Mouse (Mus musculus) cerebellum, postnatal 14 days (tissue): ENCODE results near the gene Ndufa13.
A peak's percentile ranks its signal among the peaks of the same experiment; 100 is the strongest.

Experiments used
- DNase-seq, 2 experiments: peaks; one replicate each; pipeline ENCODE4 v3.0.0; 2021; ENCODE audit warnings: mixed read lengths in 2 of 2

Gene Ndufa13

DNA sequence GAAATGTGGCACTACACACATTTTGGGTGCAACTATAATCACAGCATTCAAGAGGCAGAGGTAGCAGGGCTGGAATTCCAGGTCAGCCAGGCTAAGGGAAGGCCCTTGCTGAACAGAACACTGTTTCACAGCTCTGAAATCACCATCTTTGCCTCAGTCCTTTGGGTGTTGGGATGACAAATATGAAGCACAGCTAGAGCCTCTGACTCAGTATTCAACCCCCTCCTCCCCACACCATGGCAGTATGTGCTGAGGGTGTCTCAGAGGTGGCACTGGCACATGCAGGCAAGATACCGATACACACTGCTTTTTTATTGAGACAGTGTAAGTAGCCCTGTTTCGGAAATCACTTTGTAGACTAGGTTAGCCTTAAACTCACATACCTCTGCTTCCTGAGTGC lies 3.9 kb upstream of the Ndufa13 start:
- DNase-seq = no peak

DNA sequence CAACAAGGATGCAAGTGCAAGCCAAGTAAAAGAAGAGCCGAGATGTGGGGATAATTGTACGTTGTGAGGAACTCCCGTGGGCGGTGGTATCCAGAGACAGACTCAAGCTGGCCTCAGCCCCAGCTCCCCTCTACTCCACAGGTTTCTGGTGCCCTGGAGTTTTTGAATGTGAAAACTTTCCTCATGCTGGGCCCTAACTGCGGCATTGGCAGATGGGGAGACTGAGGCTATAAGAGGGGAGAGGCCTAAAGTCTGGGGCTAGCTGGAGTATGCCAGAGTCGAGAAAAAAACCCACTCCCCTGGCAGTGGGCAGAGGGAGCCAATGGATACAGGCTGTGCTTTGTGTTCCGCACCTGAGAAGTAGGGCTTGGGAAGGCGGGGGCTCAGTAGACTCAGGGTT lies 1.7 kb upstream of the Ndufa13 start:
- DNase-seq = no peak

DNA sequence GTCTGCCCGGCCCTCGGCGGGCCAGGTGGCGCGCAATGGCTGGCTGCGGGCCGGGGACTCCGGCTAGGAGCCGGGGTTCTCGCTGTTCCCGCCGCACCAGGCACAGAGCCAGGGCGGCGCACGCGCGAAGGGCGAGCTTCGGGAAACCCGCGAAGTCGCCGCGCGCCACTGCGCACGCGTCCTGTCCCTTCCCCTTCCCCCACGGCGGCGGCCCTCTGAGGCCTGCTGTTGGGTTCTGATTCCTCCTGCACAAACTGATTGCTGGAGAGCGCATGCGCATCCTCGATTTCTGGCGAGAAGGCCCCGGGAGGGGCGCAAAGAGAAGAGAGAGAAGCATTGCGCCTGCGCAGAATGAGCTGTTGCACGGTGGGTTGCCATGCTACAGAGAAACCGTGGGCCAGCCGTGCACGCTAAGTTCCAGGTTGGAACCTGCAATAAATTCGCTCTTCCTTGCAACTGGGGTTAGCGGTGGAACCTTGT lies 745 bp upstream of the Ndufa13 start:
- peak; percentile 99 for DNase-seq

DNA sequence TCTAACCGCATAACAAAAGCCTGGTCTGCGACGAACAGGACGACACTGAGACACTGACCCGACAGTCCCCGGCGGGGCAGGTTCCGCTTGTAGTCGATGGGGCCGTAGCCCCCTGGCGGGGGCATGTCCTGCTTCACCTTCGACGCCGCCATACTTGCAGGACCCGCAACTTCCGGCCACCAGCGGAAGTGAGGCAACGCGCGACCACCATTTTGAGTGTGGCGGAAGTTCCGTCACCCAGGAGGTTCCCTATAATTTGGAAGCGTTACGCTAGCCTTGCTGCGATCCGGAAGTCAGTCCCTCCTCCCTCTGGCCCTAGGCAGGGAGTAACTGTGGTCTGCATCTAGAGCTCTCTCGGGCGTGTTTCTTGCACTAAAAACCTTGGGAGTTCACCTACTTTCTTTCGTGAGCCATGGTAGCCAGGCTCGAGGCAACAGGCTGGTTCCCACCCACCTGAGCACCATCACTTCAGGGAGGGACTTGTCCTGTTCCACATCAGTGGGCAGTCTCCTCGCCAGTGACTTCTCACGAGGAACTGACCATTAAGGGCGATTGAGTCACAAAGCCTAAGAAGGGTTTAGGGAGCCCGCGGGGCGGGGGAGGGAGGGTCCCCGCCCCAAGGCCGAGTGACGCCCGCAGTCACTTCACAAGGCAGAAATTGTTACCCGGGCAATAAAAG lies 735 bp downstream of the Ndufa13 start:
- DNase-seq = peak; percentile 98 to 99

DNA sequence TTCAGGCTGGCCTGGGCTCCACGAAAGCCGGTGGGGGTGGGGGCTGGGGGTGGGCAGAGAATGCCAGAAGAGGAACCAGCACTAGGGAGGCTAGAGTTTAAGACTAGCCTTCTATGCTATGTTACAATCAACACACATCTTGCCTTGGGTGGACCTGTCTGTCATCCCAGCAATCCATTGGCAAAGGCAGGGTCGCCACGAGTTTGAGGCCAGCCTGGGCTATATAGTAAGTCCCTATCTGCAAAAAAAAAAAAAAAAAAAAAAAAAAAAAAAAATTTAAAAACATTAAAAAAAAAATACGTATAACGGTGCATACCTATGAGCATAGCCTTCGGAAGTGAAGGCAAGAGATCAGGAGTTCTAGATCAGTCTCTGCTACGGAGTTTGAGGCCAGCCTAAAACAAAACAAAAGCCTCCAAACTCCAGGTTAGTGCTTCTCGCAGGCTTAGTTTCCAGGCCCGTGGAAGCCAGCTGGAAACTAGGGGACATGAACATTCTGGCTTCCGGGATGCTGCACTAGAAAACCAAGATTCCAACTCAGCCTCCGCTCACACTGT lies 1.4 kb downstream of the Ndufa13 start:
- DNase-seq = no peak

DNA sequence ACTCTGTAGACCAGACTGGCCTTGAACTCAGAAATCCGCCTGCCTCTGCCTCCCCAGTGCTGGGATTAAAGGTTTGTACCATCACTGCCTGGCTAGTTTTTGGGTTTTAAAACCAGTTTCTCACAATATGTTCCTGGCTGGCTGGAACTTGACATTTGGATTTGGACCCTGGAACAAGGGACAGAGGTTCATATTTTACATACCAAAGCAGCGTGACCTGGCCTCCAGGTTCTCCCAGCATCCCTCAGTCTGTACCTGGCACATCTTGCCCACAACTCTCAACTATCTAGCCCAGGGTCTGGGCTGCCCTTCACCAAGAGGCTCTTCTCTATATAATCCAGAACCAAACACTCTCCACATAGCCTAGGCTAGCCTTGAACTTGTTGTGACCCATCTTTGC lies 2.5 kb downstream of the Ndufa13 start:
- no peak for DNase-seq

DNA sequence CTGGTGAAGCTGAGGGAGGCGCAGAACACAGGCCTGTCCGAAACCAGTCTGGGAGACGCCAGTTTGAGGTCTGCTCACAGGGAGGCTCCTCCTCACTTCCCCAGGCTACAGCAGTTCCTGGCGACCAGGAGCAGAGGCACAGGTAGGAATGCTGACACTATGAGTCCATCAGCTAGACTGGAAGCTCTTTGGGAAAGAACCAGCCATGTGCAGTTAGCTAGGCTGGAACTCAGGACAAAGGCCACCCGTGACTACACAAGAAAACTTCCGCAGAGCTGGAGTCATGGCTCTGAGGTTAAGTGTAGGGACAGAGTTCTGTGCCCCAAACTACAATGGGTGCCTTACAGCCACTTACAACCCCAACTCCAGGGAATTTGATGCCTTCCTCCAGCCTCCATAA lies 4.5 kb downstream of the Ndufa13 start:
- DNase-seq = no peak

DNA sequence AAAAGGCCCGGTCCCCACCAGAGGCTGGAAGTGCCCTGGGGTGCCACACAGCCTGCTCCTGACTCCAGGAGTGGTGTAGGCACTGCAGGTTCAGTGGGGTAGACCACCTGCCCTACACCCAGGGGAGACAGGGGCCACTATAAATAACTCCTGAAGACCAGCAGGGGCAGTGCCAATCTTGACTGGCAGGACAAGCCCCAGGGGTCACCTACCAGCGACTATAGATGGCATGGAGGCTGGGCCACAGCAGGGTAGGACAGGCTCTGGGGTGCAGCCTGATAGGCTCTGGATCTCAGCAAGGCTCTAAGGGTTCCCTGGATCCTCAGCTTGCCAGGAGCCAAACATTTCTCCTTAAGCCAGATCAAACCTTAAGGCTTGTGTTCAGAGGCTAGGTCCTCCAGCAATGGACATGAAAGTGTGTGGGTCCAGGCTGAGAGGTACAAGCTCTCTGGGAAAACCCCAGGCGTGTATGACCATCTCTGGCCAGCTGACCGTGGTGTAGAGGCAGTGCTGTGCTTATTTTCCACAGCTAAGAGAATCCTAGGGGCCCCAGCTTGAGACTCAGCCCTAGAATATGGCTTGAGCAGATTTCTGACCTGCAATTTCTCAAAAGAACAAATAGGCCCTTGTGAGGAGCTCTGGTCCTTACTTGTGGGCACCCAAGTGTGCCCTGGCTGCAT lies 6.4 kb downstream of the Ndufa13 start:
- DNase-seq = no peak

DNA sequence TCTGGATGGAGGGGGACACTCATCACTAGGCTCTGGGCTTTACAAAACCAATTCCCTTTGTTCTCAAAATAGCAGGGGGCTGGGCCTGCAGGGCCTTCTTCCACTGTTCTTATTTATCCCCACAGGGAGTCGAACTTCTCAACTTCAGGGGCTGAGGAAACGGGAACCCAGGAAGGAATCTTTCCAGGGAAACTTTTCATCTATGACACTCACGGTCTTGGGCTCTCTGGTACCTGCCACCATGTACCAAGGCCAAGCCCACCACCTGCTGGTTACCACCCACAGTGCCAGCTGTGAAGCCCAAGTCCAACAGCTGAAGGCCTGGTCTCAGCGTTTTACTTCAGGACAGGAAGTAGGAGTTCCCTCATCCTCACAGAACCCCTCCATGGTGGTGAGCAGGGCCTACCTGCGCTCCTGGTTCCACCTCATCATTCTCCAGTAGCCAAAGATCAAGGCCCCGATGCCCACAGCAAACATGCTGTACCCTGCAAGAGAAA lies 7.5 kb downstream of the Ndufa13 start:
- DNase-seq = no peak

DNA sequence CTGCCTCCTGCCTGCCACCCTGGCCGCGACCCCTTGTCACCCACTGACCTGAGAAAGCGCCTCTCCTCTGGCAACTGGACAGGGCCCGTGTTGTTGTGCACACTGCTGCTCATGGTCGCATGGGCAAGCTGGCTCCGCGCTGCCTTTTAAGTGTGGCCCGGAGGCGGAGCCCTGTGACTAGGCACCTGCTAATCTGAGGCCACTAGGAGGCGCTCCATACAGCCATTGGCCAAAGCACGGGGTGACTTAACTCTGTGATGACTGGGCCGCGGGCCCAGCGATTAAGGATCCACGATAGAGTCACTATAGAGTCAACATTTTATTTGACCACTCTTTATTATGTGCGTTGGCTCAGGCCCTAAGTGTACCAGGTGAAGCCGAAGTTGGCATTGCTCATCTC lies 8.5 kb downstream of the Ndufa13 start:
- DNase-seq = peak; percentile 62 to 88

DNA sequence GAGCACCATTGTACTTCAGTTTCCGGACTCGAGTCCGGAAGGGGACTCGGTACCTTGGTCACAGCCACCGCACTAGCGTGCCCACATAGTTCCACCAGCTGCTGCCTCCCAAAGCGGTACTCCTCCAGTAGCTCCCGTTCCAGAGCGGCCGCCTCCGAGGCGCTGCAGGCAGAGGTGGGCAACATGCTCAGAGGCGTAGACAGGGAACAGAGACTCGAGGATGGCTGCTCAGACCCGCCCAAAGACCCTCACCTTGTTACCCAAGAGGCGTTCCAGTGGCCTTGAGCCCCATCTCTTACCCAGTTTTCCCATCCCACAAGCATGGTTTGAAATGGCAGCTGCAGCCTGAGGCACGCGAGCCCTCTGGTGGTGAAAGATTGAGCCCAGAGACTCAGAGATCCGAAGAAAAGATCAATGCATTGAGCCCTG lies 11.5 kb downstream of the Ndufa13 start:
- DNase-seq = peak; percentile 75 to 81

DNA sequence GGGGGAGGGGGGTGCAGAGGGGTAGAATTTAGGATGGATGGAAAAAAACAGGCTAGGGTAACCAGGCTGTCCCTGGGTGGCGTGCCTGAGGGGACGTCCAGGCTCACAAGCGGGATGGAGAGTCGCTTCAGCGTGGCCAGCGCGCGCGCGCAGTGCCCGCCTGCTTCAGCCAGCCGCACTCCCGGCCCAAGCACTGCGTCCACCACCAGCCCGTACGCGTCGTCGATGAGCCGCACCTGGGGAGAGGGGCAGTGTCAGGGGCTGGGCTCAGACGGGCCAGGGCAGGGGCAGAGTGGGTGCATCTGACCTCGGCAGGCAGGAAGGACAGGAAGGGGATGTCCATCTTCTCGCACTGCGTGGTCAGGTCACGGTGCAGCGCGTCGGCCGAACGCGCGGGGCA lies 13.5 kb downstream of the Ndufa13 start:
- DNase-seq = no peak

DNA sequence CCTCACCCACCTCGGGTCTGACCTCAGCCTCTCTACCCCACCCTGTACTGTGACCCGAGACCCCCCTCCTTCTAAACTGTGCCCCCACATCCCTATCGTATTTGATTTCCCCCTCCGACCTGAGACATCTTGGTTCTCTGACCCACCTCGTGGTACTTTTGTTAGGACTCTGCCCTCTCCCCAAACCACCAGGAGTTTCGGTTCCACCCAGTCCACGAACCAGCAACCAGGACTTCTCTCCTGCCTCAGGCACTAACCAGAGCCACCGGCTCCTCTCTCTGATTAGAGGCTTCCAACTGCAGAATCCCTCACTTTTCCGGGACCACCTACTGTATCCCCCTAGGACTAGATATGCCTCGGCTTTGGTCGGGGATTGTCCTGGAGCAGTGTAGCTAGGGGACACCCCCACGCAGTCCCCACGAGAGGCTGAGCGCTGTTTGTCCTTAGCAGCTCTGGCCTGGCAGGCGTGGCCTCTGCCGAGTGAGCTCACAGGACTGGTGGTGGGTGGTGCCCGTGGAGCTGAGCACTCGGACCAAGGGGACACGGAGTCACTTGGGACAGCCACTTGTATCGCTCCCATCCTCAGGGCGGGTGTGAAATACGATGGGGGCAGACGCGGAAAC lies 14.0 kb downstream of the Ndufa13 start:
- DNase-seq = no peak

DNA sequence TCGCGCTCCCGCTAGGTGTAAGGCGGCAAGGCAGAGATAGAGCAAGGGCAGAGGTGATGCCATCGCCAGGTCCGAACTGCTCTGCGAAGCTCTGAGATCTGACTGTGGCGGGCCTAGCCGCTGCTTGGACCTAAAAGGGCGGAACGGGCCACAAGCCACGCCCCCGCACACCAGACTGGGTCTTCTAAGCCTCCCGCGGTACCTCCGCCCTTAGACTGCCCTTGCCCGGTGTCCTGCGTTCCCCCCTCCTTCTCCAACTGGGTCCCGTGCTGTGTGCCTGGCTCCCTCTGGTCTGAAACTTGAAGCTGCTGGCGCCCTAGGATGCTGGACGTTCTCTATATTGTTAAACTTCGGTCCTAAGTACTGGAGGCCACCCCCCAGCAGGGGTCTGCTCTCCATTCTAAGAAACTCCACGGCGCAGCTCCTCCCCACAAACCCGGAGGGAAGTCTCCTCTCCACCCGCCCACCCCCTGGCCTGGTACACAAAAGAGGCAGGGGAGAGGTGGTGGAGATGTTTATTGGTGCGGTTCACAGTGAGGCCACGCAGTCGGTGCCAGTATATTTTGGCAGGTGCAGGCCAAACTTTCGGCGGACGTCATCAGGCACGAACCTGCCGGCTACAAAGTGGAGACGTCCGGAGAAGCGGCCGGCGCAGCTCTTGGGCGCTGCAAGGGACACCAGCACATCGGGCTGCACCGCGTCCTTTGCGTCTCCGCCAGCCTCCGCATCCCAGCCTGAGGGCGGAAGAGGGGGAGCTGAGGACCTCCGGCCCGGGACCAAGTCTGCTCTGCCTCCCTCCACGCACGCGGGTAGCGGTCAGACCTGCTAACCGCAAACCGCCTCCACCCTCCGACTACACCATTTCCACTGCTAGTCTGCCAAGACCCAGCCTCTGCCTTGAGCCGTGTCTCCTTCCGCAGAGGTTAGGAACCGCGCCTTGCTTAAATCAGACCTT lies 14.8 kb downstream of the Ndufa13 start, which contains the start of gene Cilp2:
Gene Cilp2, minus strand, starts transcription at position 399 of the 955 bp plus-strand sequence.
- no peak for DNase-seq

DNA sequence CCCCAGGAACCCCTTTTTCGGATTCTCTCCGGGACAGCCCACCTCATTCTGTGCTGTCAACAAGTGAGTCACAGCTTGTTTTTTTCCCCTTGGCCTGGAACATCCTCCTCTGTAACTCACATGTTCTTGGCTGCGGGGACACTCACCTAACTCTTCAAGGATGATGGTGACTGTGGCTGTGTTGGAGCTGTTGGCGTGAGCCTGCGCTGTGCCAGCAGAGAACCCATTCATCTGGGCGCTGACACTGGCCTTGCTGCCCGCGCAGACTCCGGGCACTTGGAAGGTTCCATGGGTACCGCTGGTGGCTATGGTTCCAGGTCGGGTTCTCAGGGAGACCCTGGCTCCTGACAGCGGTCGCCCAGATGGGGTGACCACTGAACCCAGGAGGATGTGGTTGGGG lies 18.2 kb downstream of the Ndufa13 start:
- no peak for DNase-seq

DNA sequence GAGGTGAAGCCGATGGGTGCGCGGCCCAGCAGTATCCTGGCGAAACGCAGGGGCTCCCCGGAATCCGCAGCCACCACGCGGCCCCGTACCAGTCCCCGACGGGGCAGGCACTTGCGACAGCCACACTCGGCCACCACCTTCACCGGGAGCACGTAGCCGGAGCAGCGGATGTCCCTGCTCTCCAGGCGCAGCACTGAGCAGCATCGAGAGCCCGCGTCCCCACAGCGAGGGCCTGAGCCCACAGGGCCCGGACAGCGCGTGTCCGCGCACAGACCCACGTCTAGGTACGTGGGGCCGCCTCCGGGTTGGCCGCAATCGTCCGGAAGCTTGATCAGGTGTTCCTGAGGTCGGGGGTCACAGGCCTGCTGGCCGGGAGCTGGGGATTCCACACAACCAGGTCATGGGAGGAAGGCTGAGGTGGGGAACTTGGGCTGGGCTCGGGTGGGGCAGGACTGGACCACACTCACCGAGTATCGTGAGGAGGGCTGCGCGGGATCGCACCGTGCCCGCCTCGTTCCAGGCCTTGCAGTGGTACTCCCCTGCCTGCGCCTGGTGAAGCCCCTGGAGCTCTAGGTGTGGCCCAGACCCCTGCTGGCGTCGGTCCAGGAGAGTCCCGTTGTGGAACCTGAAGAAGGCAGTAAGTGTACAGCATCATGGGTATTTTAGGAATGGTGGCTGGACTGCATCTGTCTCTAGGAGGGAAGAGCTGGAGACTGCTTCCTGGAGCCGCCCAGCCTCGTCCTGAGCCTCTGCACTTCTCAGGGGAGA lies 19.3 kb downstream of the Ndufa13 start:
- DNase-seq = no peak

DNA sequence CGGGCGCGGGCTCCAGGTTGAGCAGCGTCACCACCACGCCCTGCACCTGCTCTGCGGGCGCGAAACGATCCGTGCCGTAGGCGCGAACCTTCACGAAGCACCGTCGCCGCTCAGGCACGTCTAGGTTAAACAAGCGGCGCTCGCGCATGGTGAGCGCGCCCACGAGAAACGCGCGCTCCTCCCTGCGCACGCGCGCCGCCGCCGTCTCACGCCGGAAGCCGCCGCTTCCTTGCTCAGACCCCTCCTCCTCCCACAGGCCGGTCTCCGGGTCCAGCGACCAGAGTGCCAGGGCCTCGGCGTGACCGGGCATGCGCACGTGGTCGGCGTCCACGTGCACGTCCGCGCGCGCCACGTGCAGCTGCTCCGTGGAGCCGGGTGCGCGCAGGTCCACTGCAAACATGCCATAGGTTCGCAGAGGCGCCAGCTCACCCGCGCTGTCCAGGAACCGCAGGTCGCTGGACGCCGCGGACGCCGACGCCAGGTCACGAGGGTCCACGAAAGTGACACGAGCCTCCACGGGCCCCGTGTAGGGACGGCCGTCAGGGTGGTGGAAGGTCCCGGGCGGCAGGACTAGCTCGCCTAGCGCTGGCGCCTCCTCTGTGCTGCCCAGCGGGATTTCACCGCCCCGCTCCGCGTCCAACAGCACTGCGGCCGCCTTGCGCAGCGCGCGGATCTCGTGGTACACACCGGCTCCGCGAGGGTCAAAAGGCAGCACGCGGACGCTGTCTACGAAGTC lies 20.2 kb downstream of the Ndufa13 start:
- peak; percentile 80 to 85 for DNase-seq

DNA sequence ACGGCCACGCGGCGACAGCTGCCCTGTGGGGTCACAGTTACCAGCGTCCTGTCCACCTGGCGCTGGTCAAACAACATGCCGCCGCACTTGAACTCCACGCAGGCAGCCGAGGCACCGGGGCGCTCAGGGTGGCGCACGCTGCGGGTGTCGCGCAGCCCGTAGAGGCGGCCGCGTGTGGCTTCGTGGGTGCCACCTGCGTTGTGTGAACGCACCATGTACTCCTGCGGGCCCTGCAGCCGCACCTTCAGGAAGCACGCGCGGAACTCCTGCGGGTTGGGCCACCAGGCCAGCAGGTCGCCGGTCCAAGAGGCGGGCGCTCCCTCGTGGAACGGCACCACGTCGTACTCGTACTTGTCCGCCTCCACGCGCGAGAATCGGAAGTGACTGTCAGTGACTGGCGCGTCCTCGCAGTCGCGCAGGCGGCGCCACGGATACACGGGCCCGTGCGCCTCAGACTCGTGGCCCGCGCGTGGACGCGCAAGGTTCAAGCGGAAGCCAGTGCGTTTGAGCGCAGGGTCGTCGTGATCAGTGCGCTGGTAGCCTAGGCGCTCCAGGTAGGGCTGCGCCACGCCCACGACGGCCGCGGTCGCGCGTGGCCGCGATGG lies 21.0 kb downstream of the Ndufa13 start:
- no peak for DNase-seq

DNA sequence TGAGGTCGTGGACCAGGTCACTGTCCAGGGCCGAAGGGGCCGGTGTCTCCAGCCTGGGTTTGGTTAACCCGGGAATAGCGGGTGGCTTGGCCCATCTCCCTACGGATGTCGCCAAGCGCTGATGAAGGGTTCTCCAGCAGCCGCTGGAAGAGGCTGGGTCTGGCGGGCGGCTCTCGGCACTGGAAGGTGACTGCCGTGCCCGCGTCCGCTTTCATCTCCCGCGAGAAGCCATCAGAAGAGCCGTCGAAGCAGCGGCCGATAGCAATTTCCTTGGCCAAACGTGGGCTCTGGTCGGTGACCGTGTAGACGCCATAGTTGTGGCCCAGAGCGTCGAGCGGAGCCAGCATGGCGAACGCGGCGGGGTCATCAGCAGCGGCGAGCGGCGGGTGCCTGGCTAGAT lies 21.5 kb downstream of the Ndufa13 start:
- DNase-seq = peak in 1 of 2 experiments; percentile 10

DNA sequence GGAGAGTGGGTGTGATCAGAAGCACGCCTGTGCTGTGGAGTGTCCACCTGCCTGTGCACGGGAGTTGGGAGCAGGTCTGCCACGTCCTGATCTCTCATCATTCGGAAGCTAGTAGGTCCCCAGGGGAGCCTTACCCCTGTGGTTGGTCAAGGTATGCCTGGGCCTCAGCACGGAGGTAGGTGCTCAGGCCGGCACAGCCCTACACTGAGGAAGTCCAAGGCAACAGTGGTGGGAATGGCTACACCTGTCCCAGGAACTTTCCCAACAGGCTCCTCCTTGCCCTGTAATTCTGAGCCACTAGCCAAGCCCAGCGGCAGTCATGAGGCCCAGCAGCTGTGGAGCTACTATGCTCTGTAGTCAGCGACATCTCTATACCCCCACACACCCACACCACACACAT lies 22.7 kb downstream of the Ndufa13 start:
- no peak for DNase-seq
